In the genomic region with DNA sequence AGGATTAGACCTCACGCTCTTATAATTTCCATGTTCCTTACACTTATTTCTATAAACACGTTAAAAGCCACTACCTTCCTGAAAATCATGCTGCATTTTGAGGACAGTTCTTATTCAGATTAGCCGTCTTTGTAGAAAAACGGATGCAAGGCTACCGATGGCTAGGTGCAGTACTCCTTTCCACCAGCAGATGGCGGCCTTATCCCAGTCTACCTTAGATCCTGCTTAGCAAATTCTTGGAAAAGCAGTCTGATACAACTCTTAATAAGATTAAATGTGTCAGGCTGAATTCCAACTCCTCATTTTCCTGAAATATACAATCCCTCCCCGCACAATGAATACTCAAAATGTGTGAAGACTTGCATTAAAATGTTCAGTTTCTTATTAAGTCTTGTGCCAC, we compare ENCODE assay signal across 9 mouse cellular contexts.
A peak's percentile ranks its signal among the peaks of the same experiment; 100 is the strongest.
DNase-seq lines count a peak whose midpoint lies in the region; ATAC-seq and TF ChIP-seq lines count a peak whose summit lies in the region.
"Had no signal": no experiment of that assay in that cellular context is flagged by ENCODE, and none has a peak within 500 bp of the region (broad histone marks: within the 10 kb centered on the region; RNA-seq: fewer than 3 reads in every experiment).

No protein-coding gene starts in this region.

- in situ Hi-C loops in Patski (cut with MboI; ENCODE audit: low pct_unique_long_range_greater_than_20kb), result loop anchor here (5.0 to 10.0 kb wide), 3 partner anchors 163 to 661 kb away; partner anchors contain the start of gene Nepro

- H3K27me3 ChIP-seq in Patski, result no peaks in the 10 kb centered on the region
- H3K27me3 ChIP-seq in lung, embryonic 14.5 days (ENCODE audit: insufficient read depth, low read length), result no peaks in the 10 kb centered on the region
- H3K27me3 ChIP-seq: liver, embryonic 15.5 days had no signal

- WGBS in large intestine, adult 2 months, result 12% methylated on average over 7 of the region's 7 CpGs
- WGBS in lung, embryonic 14.5 days, result 4% methylated on average over 7 of the region's 7 CpGs

- H3K4me2 ChIP-seq in lung, embryonic 14.5 days, result no peak overlapping the region
- H3K4me2 ChIP-seq: liver, embryonic 15.5 days had no signal

- H3K4me3 ChIP-seq in lung, embryonic 14.5 days (ENCODE audit: low read depth, low read length), result no peak overlapping the region
- H3K4me3 ChIP-seq: liver, embryonic 15.5 days had no signal

- TF ChIP-seq CTCF in Patski (IDR thresholded peaks at IDR 0.05), result peak; percentile 82
- peak; percentile 98 for TF ChIP-seq CTCF in lung, embryonic 14.5 days (IDR thresholded peaks at IDR 0.05; ENCODE audit: low read depth)

- CTCF ChIA-PET in Patski (lab: Charles Lee), result interaction anchor here (0.7 to 1.5 kb wide), 8 partner anchors 12 to 209 kb away, joined by 3 to 17 read pairs (median 4); no protein-coding TSS in a partner anchor

- no peak overlapping the region for H3K9ac ChIP-seq in lung, embryonic 14.5 days
- H3K9ac ChIP-seq: liver, embryonic 15.5 days had no signal

- peaks cover 53% of the 10 kb centered on the region for H3K36me3 ChIP-seq in lung, embryonic 14.5 days (ENCODE audit: insufficient read depth)
- H3K36me3 ChIP-seq: liver, embryonic 15.5 days had no signal

- H3K4me1 ChIP-seq in lung, embryonic 14.5 days (ENCODE audit: insufficient read depth), result peaks cover 12% of the 10 kb centered on the region; the same call in 1 of the 2 replicates
- H3K4me1 ChIP-seq: liver, embryonic 15.5 days had no signal

- POLR2A ChIA-PET in Patski (lab: Charles Lee), result no interaction called here

- peak; percentile 70 to 74 for DNase-seq in B cell, adult 2 months
- no peak for DNase-seq in Patski (ENCODE audit: low read depth, low spot score)
- DNase-seq in cerebellum, postnatal 25 days, result peak; percentile 92 to 94
- DNase-seq in gastrocnemius, adult 8-10 months (ENCODE audit: low spot score in 2 of 2), result peak; percentile 58 to 61
- DNase-seq in large intestine, adult 2 months (ENCODE audit: low read depth, low spot score), result peak; percentile 32
- peak; percentile 96 for DNase-seq in lung, embryonic 14.5 days
- peak; percentile 78 for DNase-seq in retina, postnatal 1 day
- peak; percentile 81 for DNase-seq in urinary bladder, postnatal 25 days (ENCODE audit: low spot score)

- no peaks in the 10 kb centered on the region for H3K9me3 ChIP-seq in lung, embryonic 14.5 days (ENCODE audit: low read depth, low read length)
- H3K9me3 ChIP-seq: liver, embryonic 15.5 days had no signal

- ATAC-seq in Patski, result no peak
- no peak for ATAC-seq in lung, embryonic 14.5 days (ENCODE audit: insufficient read depth)

- H3K27ac ChIP-seq in lung, embryonic 14.5 days (ENCODE audit: low read depth), result peak overlapping the region; percentile 61; the same call in 1 of the 2 replicates
- H3K27ac ChIP-seq: liver, embryonic 15.5 days had no signal
